Mouse (Mus musculus) kidney, adult 8-10 months (tissue): Measurements from ENCODE around the gene Zranb3.
A peak's percentile ranks its signal among the peaks of the same experiment; 100 is the strongest.
"Not testable (repeated sequence)": the region's sequence is repeated elsewhere in the genome, so short reads cannot be mapped to it uniquely, and the experiment has no call there.

Experiments used
- DNase-seq, 2 experiments: peaks; one replicate each; pipeline ENCODE4 v3.0.0; 2022

The Zranb3 gene

GRCm38 (mm10) chr1:127985391-127985790, 117.5 kb downstream of the Zranb3 start:
- no peak for DNase-seq

DNA sequence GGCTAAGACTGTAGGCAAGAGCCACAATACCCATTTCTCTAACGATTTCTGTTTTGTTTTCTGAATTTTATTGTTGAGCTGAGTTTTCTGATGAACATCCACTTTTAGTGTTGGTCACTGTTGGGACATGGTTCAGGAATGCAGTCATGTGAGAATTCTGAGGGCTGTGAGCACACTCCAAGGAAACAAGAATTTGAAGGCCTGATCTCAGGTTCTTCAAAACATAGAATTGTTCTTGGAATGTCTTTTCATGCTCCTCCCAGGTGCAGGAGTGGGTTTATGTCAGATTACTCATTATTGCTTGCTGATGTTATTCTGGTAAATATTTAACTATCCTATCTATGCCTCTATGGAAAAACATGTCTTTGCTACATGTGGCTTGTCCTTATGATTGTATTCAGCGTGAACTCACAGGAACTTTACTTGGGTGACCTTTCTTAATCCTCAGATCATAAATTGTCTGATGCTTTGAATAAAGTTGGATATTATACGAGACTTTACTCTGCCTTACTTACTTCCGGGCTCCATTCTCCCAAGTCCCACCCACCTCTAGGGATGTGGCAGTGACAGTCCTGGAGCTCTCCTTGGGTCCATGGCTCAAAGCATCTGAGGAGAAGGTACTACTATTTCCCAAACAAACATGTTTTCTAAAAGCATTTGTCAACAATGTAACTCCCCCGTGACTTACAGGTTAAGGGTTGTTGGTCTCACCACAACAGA, 119.4 kb downstream of the Zranb3 start:
- DNase-seq: peak in 1 of 2 experiments; percentile 13

DNA sequence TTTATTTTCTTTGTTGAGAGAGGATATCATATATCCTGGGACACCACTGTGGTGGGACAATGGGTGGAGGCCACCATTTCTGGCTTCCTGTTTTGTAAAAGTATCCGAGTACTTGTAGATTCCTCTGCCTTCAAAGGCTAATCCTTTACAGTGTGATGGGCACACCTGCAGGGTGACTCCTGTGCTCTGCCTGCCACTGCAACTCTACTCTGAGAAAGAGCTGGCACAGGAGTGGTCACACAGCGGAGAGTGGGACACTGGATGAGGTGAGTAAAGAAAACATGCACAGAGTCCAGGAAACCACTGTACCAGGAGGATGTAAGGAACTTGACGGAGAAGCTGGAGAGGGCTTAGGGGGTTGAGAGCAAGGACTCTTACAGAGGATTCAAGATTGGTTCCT, 120.6 kb downstream of the Zranb3 start:
- DNase-seq: no peak

DNA sequence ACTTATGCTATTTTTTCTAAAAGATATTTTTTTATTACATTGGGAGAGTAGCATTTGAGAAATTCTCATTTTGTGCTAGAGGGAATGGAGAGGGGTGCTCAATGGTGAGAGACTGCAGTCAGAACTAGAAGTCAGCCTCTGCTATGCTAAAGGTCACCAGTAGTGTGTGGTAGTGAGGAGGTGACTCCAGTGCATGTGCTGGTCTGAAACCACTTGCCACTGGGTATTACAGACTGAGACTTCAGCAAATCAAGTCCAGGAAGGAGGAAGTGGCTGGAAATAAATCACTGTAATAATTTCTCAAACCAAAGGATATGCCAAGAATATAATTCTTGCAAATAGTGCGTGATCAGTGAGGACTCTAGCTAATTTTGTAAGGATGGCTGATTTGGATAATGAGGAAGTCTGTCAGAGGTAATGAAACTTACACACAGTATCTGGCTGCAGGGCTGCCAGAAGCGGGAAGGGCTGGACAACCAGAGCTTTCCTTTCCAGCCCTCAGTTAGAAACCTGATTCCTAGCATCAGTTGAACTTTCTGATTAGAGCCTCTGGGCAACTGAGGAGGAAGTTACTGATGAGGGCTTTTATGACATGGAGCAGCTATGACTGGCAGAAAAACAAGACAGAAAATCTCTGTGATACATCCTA, 121.8 kb downstream of the Zranb3 start:
- no peak for DNase-seq

GRCm38 (mm10) chr1:127978125-127978524, 124.7 kb downstream of the Zranb3 start:
- DNase-seq: no peak

DNA sequence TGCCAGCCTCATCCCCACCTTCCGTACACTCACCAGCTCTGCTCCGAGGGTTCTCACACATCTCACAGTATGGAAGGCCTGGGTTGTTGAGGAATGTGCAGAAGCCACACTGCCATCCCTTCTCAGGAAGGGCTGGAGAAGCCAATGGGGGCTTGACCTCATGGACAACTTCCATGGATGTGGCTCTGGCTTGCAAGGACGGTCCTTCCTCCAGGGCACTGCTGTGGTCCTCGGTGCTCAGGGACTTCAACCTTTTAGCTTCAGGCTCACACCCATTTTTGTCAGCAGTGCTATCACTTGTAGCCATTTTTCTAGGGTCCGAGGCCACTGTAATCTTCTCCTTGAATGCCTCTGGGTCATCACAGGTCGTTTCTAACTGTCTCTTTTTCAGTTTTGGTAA, 126.7 kb downstream of the Zranb3 start:
- DNase-seq: no peak

- DNase-seq: no peak
These were observed 127.2 kb downstream of the Zranb3 start for GRCm38 (mm10) chr1:127975676-127976075.

DNA sequence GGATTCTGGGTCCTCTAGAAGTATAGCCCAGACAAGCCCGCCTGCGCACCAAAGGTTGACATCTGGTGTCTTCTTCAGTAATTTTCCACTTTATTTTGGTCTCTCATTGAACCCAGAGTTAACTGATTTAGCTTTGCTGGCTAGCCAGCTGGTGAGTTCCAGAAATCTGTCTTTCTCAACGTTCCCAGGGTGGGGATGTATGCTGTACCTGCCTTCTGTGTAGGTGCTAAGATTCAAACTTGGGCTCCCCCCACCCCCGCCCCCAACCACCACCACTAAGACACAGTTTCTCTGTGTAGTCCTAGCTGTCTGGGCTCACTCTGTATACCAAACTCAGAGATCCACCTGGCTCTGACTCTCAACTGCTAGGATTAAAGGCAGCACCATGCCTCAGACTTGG, 128.8 kb downstream of the Zranb3 start:
- DNase-seq: no peak

DNA sequence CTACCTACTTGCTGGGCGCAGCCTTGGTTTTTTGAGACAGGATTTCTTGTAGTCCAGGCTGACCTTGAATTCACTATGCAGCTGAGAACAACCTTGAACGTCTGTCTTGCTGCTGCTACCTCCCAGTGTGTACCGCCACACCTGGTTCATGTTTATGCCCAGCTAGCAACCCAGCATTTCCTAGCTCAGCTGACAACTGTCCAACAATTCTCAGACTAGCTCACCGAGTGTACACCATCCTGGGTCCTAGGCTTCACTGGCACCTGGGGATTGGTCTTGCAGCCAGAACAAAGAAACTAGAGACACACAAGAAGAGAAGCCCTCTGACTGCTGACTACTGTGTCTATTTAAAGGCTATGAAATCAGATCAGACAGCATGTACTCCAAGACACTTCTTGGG, 132.0 kb downstream of the Zranb3 start:
- no peak for DNase-seq

DNA sequence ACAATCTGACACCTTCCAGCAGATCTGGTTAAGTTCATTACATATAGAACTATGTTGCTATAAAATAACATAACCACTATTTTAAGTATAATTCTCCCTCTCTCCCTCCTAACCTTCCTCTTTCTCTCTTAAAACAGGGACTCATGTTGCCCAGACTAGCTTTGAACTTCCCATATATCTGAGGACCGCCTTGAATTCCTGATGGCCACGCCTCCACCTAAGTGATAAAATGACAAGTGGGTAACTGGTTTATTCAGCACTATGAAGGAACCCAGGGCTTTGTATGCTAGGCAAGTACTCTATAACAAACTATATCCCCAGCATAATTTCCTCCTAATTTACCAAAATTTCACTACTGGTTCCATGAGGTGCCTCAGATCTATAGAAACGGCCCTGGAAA, 139.5 kb downstream of the Zranb3 start:
- DNase-seq: no peak

GRCm38 (mm10) chr1:127961140-127961539, 141.7 kb downstream of the Zranb3 start:
- no peak for DNase-seq

DNA sequence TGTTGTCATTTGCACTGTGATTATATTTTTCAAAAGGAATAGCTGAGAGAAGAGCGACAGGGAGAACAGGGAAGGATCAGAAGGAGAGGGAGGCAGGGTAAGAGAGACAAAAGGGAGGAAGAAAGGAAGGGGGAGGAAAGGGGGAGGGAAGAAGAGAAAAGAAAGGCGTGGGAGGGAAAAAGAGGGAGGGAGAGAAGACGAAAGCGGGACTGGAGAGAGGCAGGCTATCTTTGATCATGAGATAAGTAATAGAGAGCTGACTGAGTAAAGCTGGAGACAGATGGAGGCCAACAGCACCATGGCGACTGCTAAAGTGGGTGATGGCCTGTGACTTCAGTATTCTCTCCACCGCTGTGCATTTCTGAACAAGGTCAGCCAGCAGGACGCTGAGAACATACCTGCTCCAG, 143.5 kb downstream of the Zranb3 start:
- no peak for DNase-seq

- no peak for DNase-seq
These were observed 144.0 kb downstream of the Zranb3 start for GRCm38 (mm10) chr1:127958801-127959200.

GRCm38 (mm10) chr1:127956524-127956923, 146.3 kb downstream of the Zranb3 start:
- no peak for DNase-seq

GRCm38 (mm10) chr1:127954800-127955199, 148.0 kb downstream of the Zranb3 start:
- DNase-seq: no peak

GRCm38 (mm10) chr1:127954198-127954597, 148.6 kb downstream of the Zranb3 start:
- DNase-seq: not testable (repeated sequence)

- no peak for DNase-seq
These were observed 150.6 kb downstream of the Zranb3 start for GRCm38 (mm10) chr1:127952276-127952675.

GRCm38 (mm10) chr1:127948748-127949147, 154.1 kb downstream of the Zranb3 start:
- no peak for DNase-seq

DNA sequence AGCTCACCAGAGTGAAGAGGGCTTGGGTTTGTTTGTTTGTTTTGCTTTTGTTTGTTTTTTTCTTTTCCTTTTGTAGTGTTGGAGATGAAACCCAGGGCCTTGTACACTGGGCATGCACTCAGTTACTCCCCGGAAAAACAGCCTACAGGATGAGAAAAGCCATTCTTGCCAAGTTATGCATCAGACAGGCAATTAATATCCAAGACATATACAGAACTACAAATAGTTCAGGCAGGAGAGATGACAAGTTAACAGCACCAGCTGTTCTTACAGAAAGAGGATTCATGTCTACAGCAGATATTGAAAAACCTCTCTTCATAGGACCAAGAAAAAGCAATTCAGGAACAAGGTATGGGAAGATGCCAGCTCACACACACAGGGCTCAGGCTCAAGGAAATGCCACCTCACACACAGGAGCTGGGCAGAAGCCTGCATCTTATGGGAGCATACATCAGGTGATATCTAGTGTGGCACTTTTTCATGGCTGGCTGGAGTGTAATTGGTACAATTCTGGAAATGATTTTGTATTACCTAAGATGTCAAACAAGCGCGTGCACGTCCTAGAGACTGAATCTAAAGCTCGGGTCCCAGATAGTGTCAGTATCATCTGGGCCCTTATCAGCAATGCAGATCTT, 156.1 kb downstream of the Zranb3 start:
- DNase-seq: no peak

DNA sequence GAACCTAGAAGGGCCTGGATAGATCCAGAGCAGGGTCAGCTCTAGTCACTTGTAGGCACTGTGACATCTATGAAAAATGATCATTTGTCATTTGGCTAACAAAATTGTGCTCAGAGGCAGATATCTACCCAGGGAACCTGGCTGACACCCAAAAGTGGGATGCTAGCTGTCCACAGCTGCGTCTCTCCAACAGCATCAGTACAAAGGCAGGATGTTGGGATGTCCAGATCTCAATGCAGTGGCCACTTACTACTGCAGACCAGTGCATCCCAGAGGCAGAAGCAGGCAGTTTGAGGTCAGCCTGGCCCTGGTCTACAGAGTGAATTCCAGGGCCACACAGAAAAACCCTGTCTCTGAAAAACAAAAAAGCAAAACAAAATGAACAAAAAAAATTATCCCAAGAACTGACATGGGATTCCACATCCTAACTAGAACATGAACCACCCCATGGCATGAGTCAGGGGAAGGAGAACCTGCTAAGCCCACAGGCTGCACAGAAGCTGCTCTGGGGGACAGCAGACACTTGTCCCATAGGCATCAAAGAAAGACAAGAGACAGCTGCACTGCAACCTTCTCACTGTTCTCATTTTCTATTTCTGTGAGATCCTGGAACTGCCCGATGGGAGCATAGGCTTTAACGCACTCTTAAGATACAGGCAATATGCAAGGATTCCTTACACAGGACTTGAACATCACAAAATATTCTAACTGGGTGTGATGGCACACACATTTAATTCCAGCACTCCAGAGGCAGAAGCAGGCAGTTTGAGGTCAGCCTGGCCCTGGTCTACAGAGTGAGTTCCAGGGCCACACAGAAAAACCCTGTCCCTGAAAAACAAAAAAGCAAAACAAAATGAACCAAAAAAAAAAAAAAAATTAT, 156.9 kb downstream of the Zranb3 start:
- DNase-seq: no peak

DNA sequence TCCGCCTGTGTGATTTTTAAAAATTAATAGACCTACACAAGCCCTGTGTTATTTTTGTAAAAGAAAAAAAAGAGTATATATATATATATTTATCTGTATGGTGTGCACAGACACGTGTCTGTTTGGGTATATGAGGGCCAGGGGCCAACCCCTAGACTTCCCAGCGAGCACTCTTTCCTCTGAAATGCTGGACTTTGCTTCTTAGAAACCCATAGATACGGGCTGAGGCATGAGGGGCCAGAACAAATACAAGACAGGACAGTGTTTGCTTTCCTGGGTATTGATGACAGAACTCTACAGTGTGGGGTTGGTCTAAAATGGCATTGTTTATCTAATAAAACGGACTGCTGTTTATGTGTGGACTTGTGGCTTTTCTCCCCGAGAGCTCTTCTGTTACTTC, 159.3 kb downstream of the Zranb3 start:
- no peak for DNase-seq

DNA sequence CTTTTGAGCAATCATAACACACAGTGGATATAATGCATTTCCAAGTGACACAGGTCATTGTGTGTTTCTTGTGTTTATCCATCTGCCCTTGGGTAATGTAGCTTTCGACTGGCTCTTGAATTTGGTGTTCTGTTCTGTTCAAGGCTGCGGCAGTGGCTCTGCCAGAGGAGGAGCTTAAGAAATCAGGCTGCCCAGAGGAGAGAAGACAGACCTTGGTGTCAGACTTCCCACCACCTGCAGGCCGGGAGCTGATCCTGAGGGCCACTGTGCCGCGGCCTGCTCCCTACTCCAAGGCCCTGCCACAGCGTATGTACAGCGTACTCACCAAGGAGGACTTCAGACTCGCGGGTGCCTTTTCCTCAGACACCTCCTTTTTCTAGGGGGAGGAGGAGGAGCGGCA, 160.6 kb downstream of the Zranb3 start:
- DNase-seq: no peak

GRCm38 (mm10) chr1:127937277-127937676, 165.6 kb downstream of the Zranb3 start:
- DNase-seq: no peak
